Mouse (Mus musculus): Measurements from ENCODE around the gene Hmcn2. TPM values are rescaled to one million over a fixed set of nuclear protein-coding genes. Genes with fewer than 3 reads are reported as not detected.

Hmcn2 gene
- polyA plus RNA-seq, 1 experiment from 2014 or later, result 0.11 TPM

GRCm38 (mm10) chr2:31500292-31501204, 186.3 kb downstream of the Hmcn2 start:
- Histone ChIP-seq H3K4me1 (replicated peaks; ENCODE audit: control insufficient read depth, insufficient read depth, low read length) (peaks cover 58% of the 10 kb centered on the region), H3K27me3 (replicated peaks; ENCODE audit: control insufficient read depth, insufficient read depth, low read length) (peaks cover 55% of the 10 kb centered on the region), H3K36me3 (ENCODE audit: control insufficient read depth, insufficient read depth) (no peaks in the 10 kb centered on the region), H3K27ac (ENCODE audit: low read length) (0 out of 2 replicates have a peak overlapping the region, but pooled peaks have one; percentile 10), H3K4me3 (replicated peaks; ENCODE audit: low read length) (no peak overlapping the region), H3K4me2 (ENCODE audit: low read length) (peak overlapping the region; percentile 3; the same call in 1 of the 2 replicates), H3K9me3 (ENCODE audit: control insufficient read depth, low read length) (no peaks in the 10 kb centered on the region), H3K9ac (replicated peaks; ENCODE audit: low read depth, low read length) (no peak overlapping the region)
- ATAC-seq, result peak; percentile 53
- 39% methylated on average over 24 of the region's 24 CpGs for WGBS

DNA sequence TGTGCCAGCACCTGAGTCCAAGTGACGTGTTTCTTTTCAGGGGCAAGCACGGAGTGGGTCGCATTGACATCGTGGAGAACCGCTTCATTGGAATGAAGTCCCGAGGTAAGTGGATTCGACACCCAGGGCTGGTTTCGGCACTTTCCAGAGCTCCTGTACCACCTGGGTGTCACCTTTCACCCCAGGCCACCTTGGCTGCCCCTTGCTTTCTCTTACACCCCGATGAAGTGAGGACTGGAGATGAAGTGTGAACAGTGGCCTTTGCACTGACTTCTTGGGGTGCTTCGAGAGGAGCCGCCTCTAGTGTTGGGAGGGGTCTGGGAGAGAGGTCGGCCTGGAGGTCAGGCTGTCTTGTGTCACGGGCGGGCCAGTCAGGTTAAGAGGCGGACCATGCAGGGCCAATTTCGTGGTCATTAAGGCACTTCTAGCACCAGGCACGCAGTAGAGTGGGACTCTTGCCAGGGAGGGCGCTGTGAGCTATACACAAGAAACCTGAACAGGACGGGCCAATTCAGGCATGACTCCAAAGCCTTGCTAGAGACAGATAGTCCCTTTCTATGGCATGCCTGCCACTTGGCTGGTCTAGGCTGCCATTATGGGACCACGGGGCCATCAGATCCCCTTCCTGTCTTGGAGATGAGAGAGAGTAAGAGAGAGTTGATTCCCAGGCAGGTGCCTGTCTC, 187.4 kb downstream of the Hmcn2 start:
- H3K27me3 ChIP-seq (replicated peaks; ENCODE audit: control insufficient read depth, insufficient read depth, low read length), result peaks cover 48% of the 10 kb centered on the region
- H3K4me2 ChIP-seq (ENCODE audit: low read length), result no peak overlapping the region
- no peak overlapping the region for H3K4me3 ChIP-seq (replicated peaks; ENCODE audit: low read length)
- 56% methylated on average over 20 of the region's 20 CpGs for WGBS
- no peaks in the 10 kb centered on the region for H3K36me3 ChIP-seq (ENCODE audit: control insufficient read depth, insufficient read depth)
- no peak overlapping the region for H3K9ac ChIP-seq (replicated peaks; ENCODE audit: low read depth, low read length)
- no peak overlapping the region for H3K27ac ChIP-seq (ENCODE audit: low read length)
- peaks cover 55% of the 10 kb centered on the region for H3K4me1 ChIP-seq (replicated peaks; ENCODE audit: control insufficient read depth, insufficient read depth, low read length)
- H3K9me3 ChIP-seq (ENCODE audit: control insufficient read depth, low read length), result no peaks in the 10 kb centered on the region
- ATAC-seq, result no peak

GRCm38 (mm10) chr2:31502616-31503522, 188.7 kb downstream of the Hmcn2 start:
- H3K4me3 ChIP-seq (replicated peaks; ENCODE audit: low read length), result no peak overlapping the region
- 46% methylated on average over 15 of the region's 15 CpGs for WGBS
- no peak overlapping the region for H3K4me2 ChIP-seq (ENCODE audit: low read length)
- H3K27ac ChIP-seq (ENCODE audit: low read length), result no peak overlapping the region
- no peaks in the 10 kb centered on the region for H3K36me3 ChIP-seq (ENCODE audit: control insufficient read depth, insufficient read depth)
- peaks cover 39% of the 10 kb centered on the region for H3K27me3 ChIP-seq (replicated peaks; ENCODE audit: control insufficient read depth, insufficient read depth, low read length)
- H3K9ac ChIP-seq (replicated peaks; ENCODE audit: low read depth, low read length), result no peak overlapping the region
- ATAC-seq, result no peak
- peaks cover 44% of the 10 kb centered on the region for H3K4me1 ChIP-seq (replicated peaks; ENCODE audit: control insufficient read depth, insufficient read depth, low read length)
- no peaks in the 10 kb centered on the region for H3K9me3 ChIP-seq (ENCODE audit: control insufficient read depth, low read length)

DNA sequence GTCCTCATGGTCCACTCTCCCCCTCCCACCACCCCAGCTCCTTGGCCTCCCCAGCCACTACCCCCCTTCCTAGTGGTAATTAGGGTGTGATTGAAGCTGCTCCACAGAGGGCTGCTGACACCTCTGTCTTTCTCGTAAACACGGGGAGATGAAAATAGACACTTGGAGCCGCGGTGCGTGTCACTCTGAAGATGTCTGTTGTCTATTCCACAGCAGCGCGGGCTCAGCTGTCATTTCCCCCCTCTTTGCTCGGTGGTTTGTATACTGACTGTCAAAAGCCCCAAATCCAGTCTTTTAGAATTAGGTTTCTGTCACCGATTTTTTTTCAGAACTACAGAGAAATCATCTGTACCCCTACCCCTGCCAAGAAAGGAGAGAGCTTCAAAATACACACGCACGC, 191.3 kb downstream of the Hmcn2 start:
- peak; percentile 39; the same call in 1 of the 2 replicates for ATAC-seq
- H3K27ac ChIP-seq (ENCODE audit: low read length), result no peak overlapping the region

GRCm38 (mm10) chr2:31508851-31509250, 194.6 kb downstream of the Hmcn2 start:
- no peak overlapping the region for H3K9ac ChIP-seq (replicated peaks; ENCODE audit: low read depth, low read length)
- 92% methylated on average over 6 of the region's 6 CpGs for WGBS
- H3K4me3 ChIP-seq (replicated peaks; ENCODE audit: low read length), result no peak overlapping the region
- no peaks in the 10 kb centered on the region for H3K36me3 ChIP-seq (ENCODE audit: control insufficient read depth, insufficient read depth)
- peaks cover 15% of the 10 kb centered on the region for H3K4me1 ChIP-seq (replicated peaks; ENCODE audit: control insufficient read depth, insufficient read depth, low read length)
- no peak overlapping the region for H3K4me2 ChIP-seq (ENCODE audit: low read length)
- no peak for ATAC-seq
- H3K9me3 ChIP-seq (ENCODE audit: control insufficient read depth, low read length), result no peaks in the 10 kb centered on the region
- H3K27ac ChIP-seq (ENCODE audit: low read length), result no peak overlapping the region
- H3K27me3 ChIP-seq (replicated peaks; ENCODE audit: control insufficient read depth, insufficient read depth, low read length), result peaks cover 7% of the 10 kb centered on the region; the same call in 1 of the 2 replicates

More for the DNA sequence above, 191.3 kb downstream of the Hmcn2 start:
- Histone ChIP-seq H3K36me3 (ENCODE audit: control insufficient read depth, insufficient read depth) (no peaks in the 10 kb centered on the region), H3K4me1 (replicated peaks; ENCODE audit: control insufficient read depth, insufficient read depth, low read length) (peaks cover 25% of the 10 kb centered on the region), H3K9ac (replicated peaks; ENCODE audit: low read depth, low read length) (no peak overlapping the region), H3K4me3 (replicated peaks; ENCODE audit: low read length) (no peak overlapping the region), H3K27me3 (replicated peaks; ENCODE audit: control insufficient read depth, insufficient read depth, low read length) (peaks cover 29% of the 10 kb centered on the region), H3K4me2 (ENCODE audit: low read length) (0 out of 2 replicates have a peak overlapping the region, but pooled peaks have one; percentile 8), H3K9me3 (ENCODE audit: control insufficient read depth, low read length) (no peaks in the 10 kb centered on the region)
- WGBS, result 17% methylated on average over 11 of the region's 11 CpGs

Other genes with a start within 250 kb of the Hmcn2 start
- gene Fnbp1, start 172.4 kb upstream of the Hmcn2 start, polyA plus RNA-seq (2015; fragmentation: Nextera tagmentation; extraction: Ambion mirVana), result 19.7 and 23.2 TPM in 2 replicates
- gene Gpr107, start 162.1 kb upstream of the Hmcn2 start, polyA plus RNA-seq (2015; fragmentation: Nextera tagmentation; extraction: Ambion mirVana), result 39.5 and 42.2 TPM in 2 replicates
- 112 and 119 TPM in 2 replicates for gene Ncs1, start 68.6 kb upstream of the Hmcn2 start, polyA plus RNA-seq (2015; fragmentation: Nextera tagmentation; extraction: Ambion mirVana)
- 6.0 and 8.0 TPM in 2 replicates for gene Ass1, start 155.8 kb downstream of the Hmcn2 start, polyA plus RNA-seq (2015; fragmentation: Nextera tagmentation; extraction: Ambion mirVana)

Data from forebrain, embryonic 16.5 days (tissue).